Mouse (Mus musculus): Measurements from ENCODE around the gene Vmn1r119.
"Not testable (repeated sequence)": the region's sequence is repeated elsewhere in the genome, so short reads cannot be mapped to it uniquely, and the experiment has no call there.

- not testable (repeated sequence) for TF ChIP-seq CTCF (conservative IDR thresholded peaks at IDR 0.05; ENCODE audit: insufficient read depth, insufficient read length, low read depth, low read length); POLR2A (IDR thresholded peaks at IDR 0.05; ENCODE audit: low read depth, low read length)
Observed at GRCm38 (mm10) chr7:21012355-21012754, at the start of gene Vmn1r119.

All from kidney, adult 2 months (tissue).